Mouse (Mus musculus): ENCODE data around the gene Polr1a. TPM values are rescaled to one million over a fixed set of nuclear protein-coding genes. Genes with fewer than 3 reads are reported as not detected.

The Polr1a gene
- polyA plus RNA-seq, 1 experiment from 2014 or later: 38.2 TPM

DNA sequence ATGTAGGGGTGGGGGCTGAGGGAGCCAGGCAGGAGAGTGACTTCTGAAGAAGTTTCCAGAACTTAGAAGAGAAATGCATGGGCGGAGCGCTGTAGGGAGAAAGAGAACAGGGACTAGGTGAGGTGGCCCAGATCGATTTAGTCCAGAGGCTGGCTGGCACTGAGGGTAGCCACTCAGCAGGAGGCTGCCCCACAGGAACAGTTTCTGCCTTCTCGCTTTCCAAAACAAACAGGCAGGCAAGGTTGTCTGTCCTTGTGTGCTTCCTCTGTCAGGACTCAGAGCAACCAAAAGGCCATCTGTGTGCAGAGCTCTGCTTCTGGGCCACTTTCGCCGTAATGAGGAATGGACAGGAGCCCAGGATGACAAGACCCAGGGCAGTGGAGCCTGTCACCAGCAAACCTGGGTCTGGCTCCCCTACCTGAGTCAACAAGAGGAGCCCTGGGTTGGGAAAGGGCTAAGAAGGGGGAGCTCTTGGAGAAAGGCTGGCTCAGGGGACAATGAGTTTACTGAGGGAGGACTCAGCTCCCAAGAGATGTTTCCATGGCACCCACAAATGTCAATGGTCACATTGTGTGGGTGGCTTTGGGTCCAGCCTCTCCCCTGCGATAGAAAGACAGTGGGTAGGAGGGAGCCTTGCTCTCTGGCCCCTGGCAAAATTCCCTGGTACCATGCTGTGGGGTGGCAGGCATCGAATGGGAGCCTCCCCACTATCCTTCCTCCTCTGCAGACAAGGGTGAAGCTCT lies 82.5 kb downstream of the Polr1a start:
- peak overlapping the region; percentile 52 for H3K27ac ChIP-seq (replicated peaks; ENCODE audit: low read depth, low read length)

DNA sequence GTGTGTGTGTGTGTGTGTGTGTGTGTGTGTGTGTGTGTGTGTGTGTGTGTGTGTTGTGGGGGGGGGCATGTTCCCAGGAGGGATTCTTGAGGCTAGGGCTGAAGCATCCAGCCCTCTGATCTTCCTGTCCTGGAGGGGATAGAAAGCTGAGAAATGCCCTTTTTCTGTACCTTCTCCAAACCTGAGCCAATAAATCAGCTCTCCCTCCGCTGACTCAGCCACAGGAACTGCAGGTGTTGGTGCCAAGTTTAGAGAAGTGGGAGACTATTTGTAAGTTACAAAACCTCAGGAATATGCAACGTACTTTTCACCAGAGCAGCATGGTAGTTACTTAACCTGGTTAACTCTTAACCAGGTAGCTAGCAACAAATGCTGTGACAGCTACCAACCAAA lies 83.1 kb downstream of the Polr1a start:
- Histone ChIP-seq H3K4me1 (ENCODE audit: control insufficient read depth, insufficient read depth, low read length) (peaks cover 7% of the 10 kb centered on the region; the same call in 1 of the 2 replicates), H3K27me3 (ENCODE audit: control insufficient read depth, insufficient read depth, low read length) (no peaks in the 10 kb centered on the region), H3K4me3 (ENCODE audit: low read depth, low read length) (no peak overlapping the region), H3K4me2 (ENCODE audit: low read depth, low read length) (no peak overlapping the region), H3K9ac (replicated peaks; ENCODE audit: low read length) (no peak overlapping the region), H3K36me3 (replicated peaks; ENCODE audit: control insufficient read depth, insufficient read depth, low read depth, low read length) (no peaks in the 10 kb centered on the region), H3K9me3 (replicated peaks; ENCODE audit: control insufficient read depth, low read length) (no peaks in the 10 kb centered on the region), H3K27ac (replicated peaks; ENCODE audit: low read depth, low read length) (no peak overlapping the region)
- ATAC-seq (replicated peaks; ENCODE audit: insufficient number of reproducible peaks, low FRiP score, low TSS enrichment, low read depth): no peak
- DNase-seq (ENCODE audit: low spot score): no peak
- 80% methylated on average over 2 of the region's 2 CpGs for WGBS

More for the DNA sequence above, 82.5 kb downstream of the Polr1a start:
- 50% methylated on average over 8 of the region's 8 CpGs for WGBS
- no peaks in the 10 kb centered on the region for H3K9me3 ChIP-seq (replicated peaks; ENCODE audit: control insufficient read depth, low read length)
- H3K27me3 ChIP-seq (ENCODE audit: control insufficient read depth, insufficient read depth, low read length): no peaks in the 10 kb centered on the region
- H3K9ac ChIP-seq (replicated peaks; ENCODE audit: low read length): no peak overlapping the region
- H3K36me3 ChIP-seq (replicated peaks; ENCODE audit: control insufficient read depth, insufficient read depth, low read depth, low read length): no peaks in the 10 kb centered on the region
- peaks cover 7% of the 10 kb centered on the region; the same call in 1 of the 2 replicates for H3K4me1 ChIP-seq (ENCODE audit: control insufficient read depth, insufficient read depth, low read length)
- H3K4me2 ChIP-seq (ENCODE audit: low read depth, low read length): no peak overlapping the region
- ATAC-seq (replicated peaks; ENCODE audit: insufficient number of reproducible peaks, low FRiP score, low TSS enrichment, low read depth): no peak
- no peak for DNase-seq (ENCODE audit: low spot score)
- no peak overlapping the region for H3K4me3 ChIP-seq (ENCODE audit: low read depth, low read length)

DNA sequence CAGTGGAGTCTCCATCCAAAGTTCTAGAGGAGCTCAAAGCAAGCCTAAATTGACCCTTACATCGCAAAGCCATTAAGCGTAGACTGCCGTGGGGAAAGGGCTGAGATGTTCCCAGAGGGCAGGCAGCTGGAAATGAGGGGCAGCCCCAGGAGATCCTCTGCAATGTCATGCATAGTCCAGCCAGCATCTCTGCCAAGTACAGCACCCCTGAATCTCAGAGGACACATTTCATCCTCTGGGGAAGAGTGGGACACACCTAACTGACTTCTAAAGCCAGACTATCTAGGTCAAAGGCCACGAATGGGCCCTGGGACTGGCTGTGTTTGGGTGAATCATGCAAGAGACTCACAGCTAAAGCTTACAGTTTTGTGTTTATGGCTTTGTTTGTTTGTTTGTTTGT lies 85.2 kb downstream of the Polr1a start:
- DNase-seq (ENCODE audit: low spot score) (no peak), ATAC-seq (replicated peaks; ENCODE audit: insufficient number of reproducible peaks, low FRiP score, low TSS enrichment, low read depth) (no peak)
- Histone ChIP-seq H3K36me3 (replicated peaks; ENCODE audit: control insufficient read depth, insufficient read depth, low read depth, low read length) (no peaks in the 10 kb centered on the region), H3K27ac (replicated peaks; ENCODE audit: low read depth, low read length) (no peak overlapping the region), H3K4me1 (ENCODE audit: control insufficient read depth, insufficient read depth, low read length) (peaks cover 7% of the 10 kb centered on the region; the same call in 1 of the 2 replicates), H3K27me3 (ENCODE audit: control insufficient read depth, insufficient read depth, low read length) (no peaks in the 10 kb centered on the region), H3K4me2 (ENCODE audit: low read depth, low read length) (no peak overlapping the region), H3K4me3 (ENCODE audit: low read depth, low read length) (no peak overlapping the region), H3K9ac (replicated peaks; ENCODE audit: low read length) (no peak overlapping the region), H3K9me3 (replicated peaks; ENCODE audit: control insufficient read depth, low read length) (no peaks in the 10 kb centered on the region)
- 82% methylated on average over 4 of the region's 4 CpGs for WGBS

DNA sequence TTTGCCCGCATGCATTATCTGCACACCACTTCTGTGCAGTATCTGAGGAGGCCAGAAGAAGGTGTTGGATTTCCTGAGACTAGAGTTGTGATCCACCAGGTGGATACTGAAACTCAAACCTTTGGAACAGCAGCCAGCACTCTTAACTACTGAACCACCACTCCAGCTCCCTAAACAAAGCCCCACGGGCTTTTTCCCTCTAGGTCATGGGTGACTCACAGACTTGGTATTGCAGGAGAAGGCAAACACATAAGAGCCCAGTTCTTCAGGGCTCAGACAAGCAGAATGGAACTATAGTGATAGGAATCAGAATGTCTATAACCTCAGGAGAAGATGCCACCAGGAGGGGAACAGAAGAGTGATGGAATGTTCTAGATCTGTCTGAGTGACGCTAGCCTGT lies 86.2 kb downstream of the Polr1a start:
- ATAC-seq (replicated peaks; ENCODE audit: insufficient number of reproducible peaks, low FRiP score, low TSS enrichment, low read depth): no peak
- no peaks in the 10 kb centered on the region for H3K36me3 ChIP-seq (replicated peaks; ENCODE audit: control insufficient read depth, insufficient read depth, low read depth, low read length)
- 87% methylated on average over 3 of the region's 3 CpGs for whole genome bisulfite sequencing

DNA sequence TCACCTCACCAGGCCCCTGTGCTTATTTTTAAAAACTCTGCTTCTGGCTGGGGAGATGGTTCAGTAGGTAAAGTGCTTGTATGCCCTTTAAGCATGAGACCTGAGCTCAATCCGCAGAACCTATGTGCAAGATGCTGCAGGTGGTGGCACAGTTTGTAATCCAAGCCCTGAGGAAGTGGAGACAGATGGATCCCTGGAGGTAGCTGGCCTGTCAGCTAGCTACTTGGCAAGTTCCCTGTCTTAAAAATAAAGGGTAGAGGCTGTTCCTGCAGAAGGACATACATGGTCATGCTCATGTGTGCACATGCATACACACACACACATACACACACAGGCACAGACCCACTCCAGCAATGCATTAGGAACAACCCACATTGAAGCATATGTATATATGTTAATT lies 88.4 kb downstream of the Polr1a start:
- DNase-seq (ENCODE audit: low spot score): no peak
- 86% methylated on average over 1 of the region's 1 CpGs for WGBS

More for the DNA sequence above, 86.2 kb downstream of the Polr1a start:
- DNase-seq (ENCODE audit: low spot score): no peak
- no peaks in the 10 kb centered on the region for H3K9me3 ChIP-seq (replicated peaks; ENCODE audit: control insufficient read depth, low read length)
- no peaks in the 10 kb centered on the region for H3K27me3 ChIP-seq (ENCODE audit: control insufficient read depth, insufficient read depth, low read length)
- peaks cover 4% of the 10 kb centered on the region; the same call in 1 of the 2 replicates for H3K4me1 ChIP-seq (ENCODE audit: control insufficient read depth, insufficient read depth, low read length)
- no peak overlapping the region for H3K4me2 ChIP-seq (ENCODE audit: low read depth, low read length)
- H3K9ac ChIP-seq (replicated peaks; ENCODE audit: low read length): no peak overlapping the region
- no peak overlapping the region for H3K4me3 ChIP-seq (ENCODE audit: low read depth, low read length)
- no peak overlapping the region for H3K27ac ChIP-seq (replicated peaks; ENCODE audit: low read depth, low read length)

DNA sequence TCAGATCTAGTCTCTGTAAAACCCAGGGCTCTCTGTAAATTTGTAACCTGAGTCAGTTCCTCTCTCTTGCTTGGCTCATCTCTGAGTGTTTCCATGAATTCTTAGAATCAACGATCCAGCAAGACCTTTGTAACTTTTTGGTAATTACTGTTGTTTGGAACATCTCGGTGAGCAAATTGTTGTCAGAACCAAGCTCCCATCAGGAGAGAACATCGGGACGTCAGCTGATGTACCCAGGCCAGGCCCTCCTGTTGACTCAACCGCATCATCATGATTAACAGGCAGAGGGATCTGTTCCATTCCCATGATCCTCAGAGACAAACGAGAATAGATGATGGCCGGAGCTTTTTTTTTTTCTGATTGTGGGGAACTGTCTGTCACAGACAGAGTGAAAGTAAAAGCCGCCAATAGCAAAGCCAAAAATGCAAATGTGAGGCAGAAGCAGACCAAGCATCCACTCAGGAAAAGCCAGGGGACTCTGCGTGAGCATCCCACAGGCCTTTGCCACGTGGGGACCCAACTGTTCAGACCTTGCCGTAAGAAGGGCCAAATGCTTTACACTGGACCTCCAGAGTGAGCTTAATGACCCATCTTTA lies 91.2 kb downstream of the Polr1a start:
- 81% methylated on average over 11 of the region's 11 CpGs for WGBS
- ATAC-seq (replicated peaks; ENCODE audit: insufficient number of reproducible peaks, low FRiP score, low TSS enrichment, low read depth): no peak
- DNase-seq (ENCODE audit: low spot score): no peak
- Histone ChIP-seq H3K4me2 (ENCODE audit: low read depth, low read length) (no peak overlapping the region), H3K36me3 (replicated peaks; ENCODE audit: control insufficient read depth, insufficient read depth, low read depth, low read length) (no peaks in the 10 kb centered on the region), H3K9ac (replicated peaks; ENCODE audit: low read length) (no peak overlapping the region), H3K4me1 (ENCODE audit: control insufficient read depth, insufficient read depth, low read length) (no peaks in the 10 kb centered on the region), H3K9me3 (replicated peaks; ENCODE audit: control insufficient read depth, low read length) (no peaks in the 10 kb centered on the region), H3K27ac (replicated peaks; ENCODE audit: low read depth, low read length) (no peak overlapping the region), H3K27me3 (ENCODE audit: control insufficient read depth, insufficient read depth, low read length) (no peaks in the 10 kb centered on the region), H3K4me3 (ENCODE audit: low read depth, low read length) (no peak overlapping the region)

More for the DNA sequence above, 88.4 kb downstream of the Polr1a start:
- H3K27ac ChIP-seq (replicated peaks; ENCODE audit: low read depth, low read length): no peak overlapping the region
- no peak for ATAC-seq (replicated peaks; ENCODE audit: insufficient number of reproducible peaks, low FRiP score, low TSS enrichment, low read depth)
- H3K36me3 ChIP-seq (replicated peaks; ENCODE audit: control insufficient read depth, insufficient read depth, low read depth, low read length): no peaks in the 10 kb centered on the region
- H3K27me3 ChIP-seq (ENCODE audit: control insufficient read depth, insufficient read depth, low read length): no peaks in the 10 kb centered on the region
- H3K4me2 ChIP-seq (ENCODE audit: low read depth, low read length): no peak overlapping the region
- H3K4me3 ChIP-seq (ENCODE audit: low read depth, low read length): no peak overlapping the region
- no peaks in the 10 kb centered on the region for H3K4me1 ChIP-seq (ENCODE audit: control insufficient read depth, insufficient read depth, low read length)
- no peak overlapping the region for H3K9ac ChIP-seq (replicated peaks; ENCODE audit: low read length)
- no peaks in the 10 kb centered on the region for H3K9me3 ChIP-seq (replicated peaks; ENCODE audit: control insufficient read depth, low read length)

DNA sequence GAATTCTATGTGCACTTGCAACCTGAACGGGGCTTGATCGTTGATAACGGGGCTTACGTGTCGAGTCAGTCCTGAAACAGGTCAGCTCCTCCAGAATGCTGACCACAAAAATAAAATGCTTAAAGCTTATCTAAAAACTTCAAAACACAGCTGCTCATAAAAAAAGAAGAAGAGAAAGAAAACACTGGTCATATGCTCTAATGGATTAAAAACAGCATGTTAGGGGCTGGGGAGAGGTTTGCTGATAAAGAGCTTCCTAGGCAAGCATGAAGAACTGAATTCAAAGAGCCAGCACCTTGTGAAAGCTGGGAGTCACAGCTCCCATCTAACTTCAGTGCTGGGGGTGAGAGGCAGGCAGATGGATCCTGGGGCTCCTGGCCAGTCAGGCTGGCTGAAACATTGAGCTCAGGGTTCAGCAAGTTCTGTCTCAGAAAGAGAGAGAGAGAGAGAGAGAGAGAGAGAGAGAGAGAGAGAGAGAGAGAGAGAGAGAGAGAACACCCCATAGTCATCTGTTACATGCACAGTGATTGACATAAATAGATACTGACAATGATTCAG lies 92.4 kb downstream of the Polr1a start:
- no peak overlapping the region for H3K9ac ChIP-seq (replicated peaks; ENCODE audit: low read length)
- H3K9me3 ChIP-seq (replicated peaks; ENCODE audit: control insufficient read depth, low read length): no peaks in the 10 kb centered on the region
- WGBS: 89% methylated on average over 5 of the region's 5 CpGs
- no peak overlapping the region for H3K4me2 ChIP-seq (ENCODE audit: low read depth, low read length)
- H3K27me3 ChIP-seq (ENCODE audit: control insufficient read depth, insufficient read depth, low read length): no peaks in the 10 kb centered on the region
- no peaks in the 10 kb centered on the region for H3K4me1 ChIP-seq (ENCODE audit: control insufficient read depth, insufficient read depth, low read length)
- no peaks in the 10 kb centered on the region for H3K36me3 ChIP-seq (replicated peaks; ENCODE audit: control insufficient read depth, insufficient read depth, low read depth, low read length)
- H3K27ac ChIP-seq (replicated peaks; ENCODE audit: low read depth, low read length): no peak overlapping the region
- no peak overlapping the region for H3K4me3 ChIP-seq (ENCODE audit: low read depth, low read length)
- DNase-seq (ENCODE audit: low spot score) (no peak), ATAC-seq (replicated peaks; ENCODE audit: insufficient number of reproducible peaks, low FRiP score, low TSS enrichment, low read depth) (no peak)
